Mouse (Mus musculus) forelimb bud, embryonic 11.5 days (tissue): ENCODE measurements around the gene Zfp57.
"Not testable (repeated sequence)": the region's sequence is repeated elsewhere in the genome, so short reads cannot be mapped to it uniquely, and the experiment has no call there.

Experiments
- DNase-seq: peaks from one replicate; pipeline ENCODE4 v3.0.0-alpha.2; 2012; ENCODE audit warnings: low read depth, low spot score

Gene Zfp57

DNA sequence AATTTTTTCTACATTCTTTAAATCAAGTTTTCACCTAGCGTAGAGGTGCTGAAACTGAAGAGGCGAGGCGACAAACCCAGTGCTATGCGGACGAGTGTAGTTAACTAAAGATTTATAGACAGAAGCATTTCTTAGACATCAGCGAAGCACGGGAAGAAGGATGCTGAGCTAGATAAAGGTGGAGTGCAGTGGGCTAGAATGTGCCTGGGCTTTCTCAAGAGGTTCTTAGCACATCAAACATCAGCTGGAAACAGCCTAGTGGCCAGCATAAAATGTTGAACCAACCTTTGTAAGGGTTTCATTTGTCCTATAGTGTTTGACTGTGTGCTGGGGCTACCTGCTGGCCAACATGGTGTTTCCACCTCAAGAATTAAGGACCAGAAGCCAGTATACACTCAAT lies at the start of gene Zfp57:
TSS of gene Zfp57 (plus strand) at position 301 of the 400 bp plus-strand sequence.
- DNase-seq: no peak

DNA sequence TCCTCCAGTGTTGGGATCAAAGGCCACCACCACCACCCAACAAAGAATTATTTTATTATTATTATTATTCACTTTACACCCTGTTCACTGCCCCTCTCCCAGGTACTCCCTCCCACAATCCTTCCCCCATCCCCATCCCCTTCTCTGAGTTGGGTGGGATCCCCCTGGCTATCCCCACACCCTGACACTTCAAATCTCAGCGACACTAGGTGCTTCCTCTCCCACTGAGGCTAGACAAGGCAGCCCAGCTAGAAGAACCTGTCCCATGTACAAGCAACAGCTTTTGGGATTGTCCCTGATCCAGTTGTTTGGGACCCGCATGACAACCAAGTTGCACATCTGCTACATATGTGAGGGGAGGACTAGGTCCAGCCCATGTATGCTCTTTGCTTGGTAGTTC lies 48.3 kb upstream of the Zfp57 start:
- DNase-seq: no peak

DNA sequence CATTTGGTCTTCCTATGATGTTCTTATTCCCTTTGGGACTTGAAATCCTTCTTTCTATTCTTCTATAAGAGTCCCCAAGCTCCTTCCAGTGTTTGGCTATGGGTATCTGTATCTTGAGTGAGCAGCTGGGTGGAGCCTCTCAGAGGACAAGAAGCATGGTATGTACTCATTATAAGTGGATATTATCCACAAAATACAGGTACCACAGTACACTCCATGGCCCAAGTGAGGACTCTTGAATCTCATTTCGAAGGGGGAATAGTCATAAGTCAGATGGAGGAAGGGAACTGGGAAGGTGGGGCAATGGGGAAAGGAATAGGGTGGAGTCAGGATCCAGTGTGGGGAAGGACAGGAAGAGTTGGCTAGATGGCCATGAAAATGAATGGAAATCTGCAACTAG lies 47.9 kb upstream of the Zfp57 start:
- DNase-seq: no peak

DNA sequence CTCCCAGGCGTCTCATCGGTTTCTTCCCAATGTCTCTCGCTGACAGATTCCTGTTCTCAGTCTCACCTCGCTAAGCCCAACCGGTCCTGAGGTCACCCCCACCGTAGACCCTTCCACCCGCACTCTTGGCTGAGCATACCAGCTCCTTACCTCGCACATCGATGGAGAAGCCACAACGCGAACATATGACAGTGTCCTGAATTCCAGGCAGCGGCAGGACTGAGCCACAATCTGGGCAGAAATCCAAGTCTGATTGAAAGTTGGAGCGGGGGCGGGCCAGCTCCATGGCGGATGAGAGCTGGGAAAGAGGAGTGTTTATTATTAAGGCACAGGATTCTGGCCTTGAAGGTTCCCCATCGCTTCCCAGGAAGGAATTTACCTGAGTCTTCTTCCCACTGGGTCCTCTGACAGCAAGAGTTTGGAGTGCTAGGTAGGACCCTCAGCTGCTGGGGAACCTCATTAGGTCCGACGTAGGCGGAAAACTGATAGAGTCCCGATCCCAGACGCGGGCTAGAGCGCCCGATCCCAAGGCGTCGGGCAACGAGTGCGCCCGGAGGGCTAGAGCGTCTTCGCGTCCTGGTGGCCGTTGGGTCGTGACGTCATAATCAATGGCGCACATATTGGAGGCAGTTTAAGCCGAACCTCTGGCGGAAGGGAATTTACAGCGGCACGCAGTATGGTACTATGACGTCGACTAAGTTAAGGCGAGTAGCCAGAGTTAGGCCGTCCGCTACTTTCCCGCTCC lies 42.8 kb upstream of the Zfp57 start, which contains the start of the genes Znrd1 and Znrd1as:
TSS of gene Znrd1 (minus strand) at position 561 of the 745 bp plus-strand sequence.
TSS of gene Znrd1as (plus strand) at position 594 of the 745 bp plus-strand sequence.
- DNase-seq: peak; percentile 99

DNA sequence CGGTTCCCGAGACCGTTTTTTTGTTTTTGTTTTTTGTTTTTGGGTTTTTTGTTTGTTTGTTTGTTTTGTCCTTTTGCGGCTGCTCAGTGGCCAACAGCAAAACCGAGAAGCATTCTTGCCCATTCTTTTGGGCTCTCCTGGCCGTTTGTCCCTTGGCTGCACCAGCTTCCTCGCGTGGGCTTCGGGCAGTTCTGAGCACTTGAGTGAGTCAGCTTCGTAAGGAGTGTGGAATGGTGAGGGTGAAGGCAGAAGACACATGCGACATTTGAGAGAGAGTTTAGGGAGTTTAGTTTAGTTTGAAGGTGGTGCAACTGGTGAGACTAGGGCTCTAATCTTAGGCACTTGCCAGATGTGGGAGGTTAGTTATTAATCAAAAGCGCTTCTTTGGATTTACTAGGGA lies 42.1 kb upstream of the Zfp57 start:
- no peak for DNase-seq

DNA sequence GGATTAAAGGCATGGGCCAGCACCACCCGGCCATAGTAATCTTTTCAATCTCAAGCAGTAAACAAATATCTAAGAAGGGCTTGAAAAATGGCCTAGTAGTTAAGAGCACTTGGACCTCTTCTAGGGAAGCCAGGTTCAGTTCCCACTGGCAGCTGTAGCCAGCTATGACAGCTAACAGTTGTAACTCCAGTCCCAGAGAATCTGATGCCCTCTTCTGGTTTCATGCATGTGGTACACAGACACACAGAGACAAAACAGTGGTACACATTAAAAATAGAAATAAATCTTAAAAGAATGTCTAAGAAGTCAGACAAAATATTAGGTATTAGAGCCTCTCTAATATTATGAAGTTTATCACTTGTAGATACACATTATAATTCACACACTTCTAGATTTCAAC lies 39.8 kb upstream of the Zfp57 start:
- DNase-seq: no peak

DNA sequence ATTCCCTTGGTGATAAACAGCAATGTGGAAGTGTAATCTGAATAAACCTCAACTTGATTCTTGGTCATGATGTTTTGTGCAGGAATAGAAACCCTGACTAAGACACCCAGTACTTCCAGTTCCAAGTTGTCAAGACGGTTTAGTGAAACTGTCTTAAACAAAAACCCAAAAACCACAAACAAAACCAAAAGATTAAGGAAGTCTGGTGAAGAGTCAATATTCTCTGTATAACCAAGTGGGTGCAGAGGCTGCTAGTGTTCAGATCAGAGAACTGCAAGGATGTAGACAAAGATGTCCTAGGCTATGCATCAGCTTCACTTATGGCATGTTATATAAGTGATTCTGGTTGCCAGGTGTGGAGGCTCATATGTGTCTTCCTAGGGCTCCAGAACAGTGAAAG lies 34.1 kb upstream of the Zfp57 start:
- no peak for DNase-seq

DNA sequence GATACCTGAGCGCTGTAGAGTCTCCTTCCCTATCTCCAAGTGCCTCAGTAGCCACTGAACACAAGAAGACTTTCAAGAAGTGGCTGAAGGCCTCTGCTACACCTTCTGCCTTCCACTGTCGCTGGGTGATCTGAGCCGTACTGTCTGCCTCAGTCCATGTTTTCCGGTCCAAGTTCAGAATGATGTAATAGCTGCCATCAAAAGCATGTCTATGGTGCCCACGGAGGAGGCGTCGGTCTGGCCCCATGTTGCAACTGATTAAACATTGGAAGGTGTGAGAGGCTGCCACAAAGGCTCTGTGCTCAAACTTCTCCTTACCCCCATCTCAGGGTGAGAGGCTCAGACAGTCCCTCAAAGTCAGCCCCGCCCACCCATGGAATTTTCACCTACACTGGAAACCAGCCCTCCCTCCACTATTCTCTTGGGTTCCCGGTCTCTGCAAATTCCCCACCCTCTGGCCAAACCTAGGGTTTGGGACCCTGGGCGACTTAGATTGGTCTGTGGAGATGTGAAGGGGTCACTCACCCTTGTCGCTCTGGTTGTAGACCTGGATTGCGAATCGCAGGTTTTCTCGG lies 30.6 kb upstream of the Zfp57 start:
- no peak for DNase-seq

DNA sequence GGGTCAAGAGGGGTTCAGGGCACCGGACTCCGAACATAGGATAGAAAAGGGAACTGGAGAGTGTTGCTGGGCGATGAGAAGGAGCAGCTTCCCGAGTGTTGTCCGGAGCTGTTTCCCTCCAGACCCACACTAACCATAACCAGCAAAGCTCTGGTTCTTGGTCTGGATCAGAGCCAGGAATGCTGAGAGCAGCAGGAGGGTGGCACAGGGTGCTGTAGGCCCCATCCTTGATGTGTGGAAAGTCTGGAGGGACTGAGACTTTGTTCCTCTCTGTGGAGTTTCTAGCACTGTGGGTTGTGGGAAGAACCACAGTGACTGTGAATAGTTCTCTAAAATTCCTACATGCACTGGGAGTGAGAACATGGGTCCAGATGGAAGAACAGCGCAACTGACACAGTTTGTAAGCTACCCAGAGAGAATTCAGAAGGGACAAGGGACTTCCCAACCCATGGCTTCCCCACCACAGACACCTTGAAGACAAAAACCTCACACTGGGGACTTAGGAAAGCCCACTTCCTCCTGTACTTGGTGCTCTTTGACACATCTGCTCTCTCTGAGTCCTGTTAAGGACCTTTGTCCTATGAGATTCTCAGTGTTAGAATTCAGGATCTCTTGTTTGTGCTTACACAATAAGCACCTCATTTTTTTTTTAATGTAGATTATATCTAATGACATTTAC lies 29.7 kb upstream of the Zfp57 start:
- no peak for DNase-seq

DNA sequence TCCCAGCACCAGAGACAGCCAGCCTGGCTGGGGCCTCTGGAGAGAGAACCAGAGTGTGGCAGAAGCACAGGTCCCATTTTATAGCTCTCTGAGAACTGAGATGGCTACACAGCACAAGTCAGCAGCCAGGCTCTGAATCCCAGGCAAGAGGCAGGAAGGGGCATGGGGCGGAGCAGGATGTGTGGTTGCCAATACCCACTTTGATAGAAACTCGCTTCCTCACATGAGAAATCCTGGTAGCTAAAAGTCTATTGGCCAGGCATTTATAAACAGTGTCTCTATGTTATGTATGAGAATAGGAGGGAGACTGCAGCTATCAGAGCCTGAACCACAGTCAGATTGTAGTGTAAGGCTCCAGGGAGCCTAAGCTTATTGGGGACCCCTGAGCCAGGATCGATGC lies 28.2 kb upstream of the Zfp57 start:
- DNase-seq: no peak

DNA sequence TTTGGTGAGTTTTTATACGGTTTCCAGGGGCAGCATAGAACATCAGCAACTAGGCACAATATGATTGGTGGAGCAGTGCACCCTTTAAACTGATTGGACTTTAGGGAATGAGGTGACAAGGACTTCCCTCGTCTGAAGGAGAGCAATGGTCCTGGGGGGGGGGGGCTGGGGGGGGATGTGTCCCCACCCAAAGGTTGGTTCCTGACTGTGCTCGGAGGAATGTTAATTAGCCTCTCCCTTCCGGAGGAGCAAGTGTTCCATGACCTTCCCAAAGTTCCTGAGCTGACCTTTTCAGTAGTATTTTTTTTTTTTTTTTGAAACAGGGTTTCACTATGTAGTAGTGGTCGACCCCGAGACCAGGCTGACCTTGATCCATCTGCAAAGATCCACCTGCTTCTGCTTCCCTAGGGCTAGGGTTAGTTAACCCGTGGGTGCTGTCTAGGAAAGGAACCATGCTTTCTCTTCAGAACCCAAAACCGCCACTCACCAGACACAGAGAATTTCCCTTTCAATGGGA lies 27.6 kb upstream of the Zfp57 start:
- DNase-seq: no peak

DNA sequence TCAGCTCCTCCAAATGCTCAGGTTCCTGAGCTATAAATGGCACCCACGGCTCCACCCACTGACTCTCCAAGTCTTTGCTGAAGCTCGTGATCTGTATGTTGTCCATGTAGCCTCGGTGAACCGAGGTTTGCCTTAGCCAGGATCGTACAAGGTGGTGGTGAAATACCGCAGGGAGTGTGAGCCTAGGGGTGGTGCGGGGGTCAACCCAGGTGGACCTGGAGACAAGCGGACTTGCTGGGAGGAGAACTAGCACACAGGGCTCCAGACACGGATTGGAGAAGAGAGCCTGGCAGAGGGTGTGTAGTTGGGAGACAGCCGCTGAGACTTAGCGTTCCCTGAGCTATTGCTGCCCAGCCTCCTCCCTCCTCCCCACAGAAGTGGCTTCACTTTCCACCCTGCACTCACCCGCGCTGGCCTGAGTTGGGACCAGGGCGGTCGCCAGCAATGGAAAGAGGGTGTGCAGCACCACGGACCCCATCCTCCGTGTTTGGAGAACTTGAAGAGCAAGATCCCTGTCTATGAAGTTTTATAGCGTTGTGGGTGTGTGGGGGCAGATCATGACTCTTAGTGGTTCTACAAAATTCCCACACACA lies 19.6 kb upstream of the Zfp57 start, which contains the start of gene 2410137M14Rik:
TSS of gene 2410137M14Rik (minus strand) at position 17 of the 593 bp plus-strand sequence.
- DNase-seq: no peak

DNA sequence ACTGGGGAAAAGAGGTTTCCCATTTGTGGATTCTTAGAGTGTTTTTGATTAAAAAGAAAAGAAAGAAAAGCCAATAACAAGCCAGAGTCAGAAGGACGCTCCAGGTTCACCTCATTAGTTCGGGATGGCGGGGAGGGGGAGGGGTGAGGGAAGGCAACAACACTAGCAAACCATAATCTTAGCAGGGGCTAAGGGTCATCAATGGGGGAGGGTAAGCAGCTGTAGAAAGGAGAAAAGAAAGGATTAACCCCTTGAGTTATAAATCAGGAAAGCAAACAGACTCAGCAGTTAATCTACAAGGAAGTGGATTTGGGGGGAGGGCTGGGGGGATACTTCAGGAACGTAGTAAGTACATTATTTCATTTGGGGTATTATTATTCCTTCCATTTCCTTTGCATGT lies 19.1 kb upstream of the Zfp57 start:
- DNase-seq: peak; percentile 7

DNA sequence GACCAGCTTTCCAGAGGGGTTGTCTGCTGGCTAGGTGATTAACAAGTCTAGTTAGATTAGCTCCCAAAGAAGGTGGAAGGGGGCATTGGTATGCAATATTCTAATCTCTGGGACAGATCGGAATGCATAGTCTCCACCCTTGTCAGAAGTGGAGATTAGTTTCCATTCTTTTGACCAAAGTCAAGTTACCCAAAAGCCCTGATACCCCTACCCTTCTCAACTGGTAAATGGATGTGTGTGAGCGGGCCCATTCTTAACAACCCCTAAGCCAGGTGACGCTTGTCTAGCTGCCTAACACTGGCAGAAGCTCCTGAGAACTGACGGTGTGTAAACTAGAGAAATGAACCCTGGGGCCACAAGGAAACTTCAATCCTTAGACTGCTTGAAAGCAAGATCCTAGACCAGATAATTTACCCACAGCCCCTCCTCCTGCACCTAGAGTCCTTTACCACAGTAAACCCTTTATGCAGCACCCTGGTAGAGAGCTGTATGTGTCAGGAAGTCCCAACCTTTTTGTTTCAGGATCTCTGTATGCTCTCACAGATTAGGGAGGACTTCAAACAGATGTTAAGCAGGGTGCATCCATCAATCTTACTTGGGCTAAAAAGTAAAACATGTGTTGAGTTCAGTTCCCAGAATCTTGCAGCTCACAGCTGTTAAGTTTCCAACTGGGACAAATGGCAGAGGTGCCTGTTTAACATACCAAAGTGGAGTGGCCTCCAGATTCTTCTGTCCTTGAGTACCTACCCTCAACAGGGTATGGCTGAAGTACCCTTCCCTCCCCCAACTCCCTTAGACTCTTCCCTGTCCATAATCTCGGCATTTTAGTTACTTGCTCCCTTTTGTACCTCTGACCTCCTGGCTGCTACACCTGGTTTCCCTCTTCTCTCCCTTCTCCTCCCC lies 18.5 kb upstream of the Zfp57 start:
- DNase-seq: peak; percentile 11

DNA sequence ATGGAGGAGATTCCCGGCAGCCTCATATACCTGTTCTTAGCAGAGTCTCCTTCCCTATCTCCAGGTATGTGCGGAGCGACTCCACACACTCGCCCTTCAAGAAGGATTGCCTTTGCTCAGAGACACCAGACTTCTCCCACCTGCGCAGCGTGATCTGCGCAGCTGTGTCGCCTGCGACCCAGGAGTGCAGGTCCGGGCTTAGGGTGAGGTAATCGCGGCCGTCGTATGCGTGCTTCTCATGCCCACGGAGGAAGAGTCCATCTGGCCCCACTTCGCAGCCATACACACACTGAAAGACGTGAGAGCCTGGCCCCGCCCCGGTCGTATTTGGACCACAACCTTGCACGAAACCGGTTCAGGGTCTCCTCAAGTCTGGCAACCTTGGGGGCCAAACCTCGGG lies 12.5 kb upstream of the Zfp57 start:
- DNase-seq: no peak

DNA sequence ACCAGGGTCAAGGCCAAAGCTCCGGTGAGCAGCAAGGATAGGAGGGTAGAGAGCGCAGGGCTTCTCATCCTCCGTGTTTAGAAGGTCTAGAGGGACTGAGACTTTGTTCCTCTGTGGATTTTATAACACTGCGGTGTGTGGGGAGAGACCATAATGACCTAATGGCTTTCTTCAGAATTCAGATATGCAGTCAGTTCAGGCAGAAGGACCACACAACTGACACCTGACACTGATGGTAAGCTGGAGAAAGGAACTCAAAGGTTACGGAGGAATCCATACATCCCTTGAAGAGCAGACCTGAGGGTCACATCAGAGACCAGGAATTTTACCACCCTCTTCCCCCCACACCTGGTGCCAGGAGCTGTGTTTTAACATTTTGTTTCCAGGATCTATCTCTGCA lies 11.5 kb upstream of the Zfp57 start, which contains the start of gene H2-M5:
TSS of gene H2-M5 (minus strand) at position 101 of the 400 bp plus-strand sequence.
- no peak for DNase-seq

DNA sequence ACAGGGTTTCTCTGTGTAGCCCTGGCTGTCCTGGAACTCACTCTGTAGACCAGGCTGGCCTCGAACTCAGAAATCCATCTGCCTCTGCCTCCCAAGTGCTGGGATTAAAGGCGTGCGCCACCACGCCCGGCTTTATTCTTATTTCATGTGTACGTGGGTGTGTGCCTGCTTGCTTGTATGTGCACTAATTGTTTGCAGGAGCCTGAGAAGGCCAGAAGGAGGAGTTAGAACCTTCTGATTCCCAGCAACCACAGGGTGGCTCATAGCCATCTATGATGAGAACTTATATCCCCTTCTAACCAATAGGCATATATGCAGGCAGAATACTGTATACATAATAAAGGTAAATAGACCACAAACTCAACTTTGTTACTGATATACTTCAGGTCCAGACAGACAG lies 10.3 kb upstream of the Zfp57 start:
- not testable (repeated sequence) for DNase-seq

DNA sequence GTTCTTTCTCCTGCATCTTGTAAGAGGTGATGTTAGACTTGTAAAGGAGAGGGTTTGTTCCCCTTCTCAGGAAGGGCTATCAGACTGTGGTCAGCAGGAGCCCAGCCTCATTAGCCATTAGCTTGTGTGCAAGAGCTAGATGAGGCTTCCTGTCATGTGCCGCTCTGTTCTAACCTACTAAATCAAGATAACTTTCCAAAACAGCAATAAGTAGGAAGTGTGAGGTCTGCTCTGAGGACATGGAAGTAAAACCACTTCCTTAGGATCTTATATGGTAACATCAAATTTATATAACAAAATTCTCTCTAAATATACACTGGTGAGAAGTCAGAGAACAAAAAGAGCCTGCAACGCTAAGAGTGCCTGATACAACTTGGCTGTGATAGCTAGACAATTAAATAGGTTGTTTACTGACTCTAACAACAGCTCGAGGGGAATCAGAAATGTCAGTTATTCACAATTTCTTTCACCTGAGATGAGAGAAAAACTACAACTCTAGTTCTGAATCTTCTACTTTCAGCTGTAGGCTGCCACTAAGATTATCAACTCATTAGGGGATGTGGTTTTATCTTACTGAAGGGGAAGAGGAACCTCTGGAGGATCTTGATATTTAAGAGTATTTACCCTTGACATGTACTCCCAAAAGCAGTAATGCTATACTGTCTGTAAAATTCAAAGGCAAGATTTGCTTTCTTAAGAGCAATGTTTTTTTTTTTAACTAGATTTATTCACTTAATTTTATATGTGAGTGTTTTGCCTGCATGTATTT lies 8.4 kb upstream of the Zfp57 start:
- DNase-seq: no peak

DNA sequence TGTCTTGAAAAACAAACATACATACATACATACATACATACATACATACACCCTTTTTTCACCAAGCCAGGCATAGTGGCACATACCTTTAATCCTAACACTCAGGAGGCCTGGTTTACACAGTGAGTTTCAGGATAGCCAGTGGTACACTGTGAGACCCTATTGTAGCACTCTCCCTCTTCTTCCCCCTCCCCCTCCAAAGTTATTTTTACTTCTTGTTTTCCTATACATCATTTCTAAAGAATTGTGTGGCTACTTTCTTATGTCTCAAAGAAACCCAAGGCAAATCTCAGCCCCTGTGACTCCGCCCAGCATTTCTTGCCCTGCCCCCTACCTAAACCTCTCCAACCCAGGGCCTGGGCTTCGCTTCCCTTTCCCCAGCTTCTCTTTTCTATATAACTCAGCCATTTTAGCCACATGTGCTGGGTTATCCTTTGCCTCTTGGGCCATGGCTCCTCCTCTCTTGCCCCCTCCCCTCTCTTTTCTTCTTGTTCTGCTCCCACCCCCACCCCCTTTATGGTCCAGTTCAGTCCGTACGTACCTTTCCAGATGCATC lies 7.1 kb upstream of the Zfp57 start:
- DNase-seq: no peak

DNA sequence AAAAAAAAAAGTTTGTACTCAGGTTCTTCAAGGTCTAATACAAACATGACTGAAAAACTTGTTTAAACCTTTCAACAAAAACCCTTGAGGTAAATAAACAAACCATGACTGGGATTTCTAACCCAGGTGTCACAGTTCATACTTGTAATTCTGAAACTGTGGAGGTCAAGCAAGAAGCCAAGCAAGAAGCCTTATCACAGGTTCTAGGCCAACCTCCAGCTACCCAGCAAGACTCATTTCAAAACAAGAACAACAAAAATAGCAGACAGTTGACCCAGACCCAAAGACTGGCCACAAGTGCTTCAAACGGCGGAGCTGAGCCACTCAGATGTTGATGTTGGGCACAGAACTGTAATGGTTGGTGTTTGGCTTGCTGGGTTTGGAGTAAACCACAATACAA lies 6.4 kb upstream of the Zfp57 start:
- no peak for DNase-seq
